ENCODE assay signal across 8 mouse cellular contexts in the genomic region with DNA sequence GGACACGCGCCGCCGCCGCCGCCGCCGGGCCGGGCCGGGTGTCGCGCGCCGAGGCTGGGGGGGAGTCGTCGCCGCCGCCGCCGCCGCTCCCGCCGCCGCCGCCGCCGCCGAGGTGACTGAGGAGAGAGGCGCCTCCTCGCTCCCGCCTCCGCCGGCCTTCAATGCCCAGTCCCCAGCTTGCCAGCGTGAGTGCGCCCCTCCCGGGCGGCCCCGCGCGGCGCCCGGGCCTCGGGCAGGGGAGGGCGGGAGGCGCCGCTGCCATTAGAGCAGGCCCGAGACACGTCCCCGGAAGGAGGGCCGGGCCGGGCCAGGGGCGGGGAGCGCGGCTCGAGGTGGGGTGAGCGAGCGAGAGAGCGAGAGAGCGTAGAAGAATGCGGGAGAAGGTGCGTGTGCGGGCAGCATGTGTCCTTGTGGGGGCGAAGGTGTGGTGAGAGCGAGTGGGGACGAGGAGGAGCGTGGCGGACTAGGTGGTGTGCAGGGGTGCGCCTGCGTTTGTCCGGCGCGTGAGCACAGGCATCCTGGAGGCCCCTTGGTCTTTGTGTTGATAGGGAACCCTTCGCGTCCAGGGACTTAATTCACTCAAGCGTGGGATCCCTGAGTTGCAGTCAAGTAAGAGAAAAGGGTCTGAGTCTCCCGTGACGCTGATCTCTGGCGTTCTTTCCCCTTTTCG. TPM values are rescaled to one million over a fixed set of nuclear protein-coding genes. Genes with fewer than 3 reads are reported as not detected.
DNase-seq lines count a peak whose midpoint lies in the region; ATAC-seq and TF ChIP-seq lines count a peak whose summit lies in the region.

No protein-coding gene starts in this region.

- no peak; the same call in 1 of the 2 replicates for TF ChIP-seq RAD21 in CH12.LX (IDR thresholded peaks at IDR 0.05; ENCODE audit: low read depth, low read length)

- peaks cover 0 to 29% of the 10 kb centered on the region in 2 experiments for H3K36me3 ChIP-seq in CH12.LX (replicated peaks in 1 of 2; ENCODE audit: control insufficient read depth in 1 of 2, insufficient read depth in 1 of 2, low read length in 1 of 2)
- H3K36me3 ChIP-seq in forebrain, embryonic 13.5 days (ENCODE audit: poor library complexity, severe bottlenecking), result no peaks in the 10 kb centered on the region
- no peaks in the 10 kb centered on the region for H3K36me3 ChIP-seq in neural tube, embryonic 14.5 days (ENCODE audit: control insufficient read depth, insufficient read depth, low read length)
- H3K36me3 ChIP-seq in testis, adult 2 months (ENCODE audit: control insufficient read depth, insufficient read depth, low read length), result no peaks in the 10 kb centered on the region

- H3K9me3 ChIP-seq in CH12.LX (replicated peaks; ENCODE audit: low read length), result peaks cover 3% of the 10 kb centered on the region
- H3K9me3 ChIP-seq in forebrain, embryonic 13.5 days (replicated peaks), result no peaks in the 10 kb centered on the region
- no peaks in the 10 kb centered on the region for H3K9me3 ChIP-seq in neural tube, embryonic 14.5 days (ENCODE audit: control insufficient read depth, low read length)

- DNase-seq in CH12.LX (ENCODE audit: extremely low read depth), result peak; percentile 47
- DNase-seq in heart, postnatal 14 days, result peak; percentile 84 to 85
- DNase-seq in layer of hippocampus, adult 18-20 months (ENCODE audit: low spot score in 2 of 2), result peak; percentile 50 to 59
- peak; percentile 80 for DNase-seq in lung, adult 2 months

- in situ Hi-C loops in CH12.LX (cut with MboI; ENCODE audit: low pct_ligation_motif_present, low pct_unique_long_range_greater_than_20kb, low sequenced_read_pairs), result no loop called here

- WGBS in forebrain, embryonic 13.5 days, result under 1% methylated on average over 35 of the region's 79 CpGs
- under 1% methylated on average over 77 of the region's 79 CpGs for WGBS in lung, adult 2 months
- WGBS in neural tube, embryonic 14.5 days, result under 1% methylated on average over 54 of the region's 79 CpGs

- peak overlapping the region; percentile 94 for H3K27ac ChIP-seq in CH12.LX (ENCODE audit: insufficient read depth, low read depth)
- peak overlapping the region; percentile 92 for H3K27ac ChIP-seq in forebrain, embryonic 13.5 days
- H3K27ac ChIP-seq in neural tube, embryonic 14.5 days (ENCODE audit: low read depth, low read length), result peak overlapping the region; percentile 92
- H3K27ac ChIP-seq in testis, adult 2 months (ENCODE audit: control insufficient read depth, insufficient read depth, low read depth, low read length), result peak overlapping the region; percentile 88

- TF ChIP-seq EP300 in CH12.LX (IDR thresholded peaks at IDR 0.05; ENCODE audit: low read length), result no peak

- H3K79me2 ChIP-seq in CH12.LX (replicated peaks; ENCODE audit: control insufficient read depth, extremely low read depth, insufficient read depth, poor library complexity, severe bottlenecking), result peaks cover 51% of the 10 kb centered on the region

- H3K9ac ChIP-seq in CH12.LX (ENCODE audit: insufficient read depth, low read depth), result peak overlapping the region; percentile 94
- peak overlapping the region; percentile 95 for H3K9ac ChIP-seq in forebrain, embryonic 13.5 days
- H3K9ac ChIP-seq in neural tube, embryonic 14.5 days (replicated peaks; ENCODE audit: low read depth, low read length), result peak overlapping the region; percentile 92

- H3K4me3 ChIP-seq in CH12.LX (replicated peaks in 1 of 3; ENCODE audit: low read depth in 2 of 3, low read length in 2 of 3, poor library complexity in 1 of 3), result peak overlapping the region; percentile 87 to 99 (median 95)
- H3K4me3 ChIP-seq in forebrain, embryonic 13.5 days, result peak overlapping the region; percentile 92
- peak overlapping the region; percentile 85 for H3K4me3 ChIP-seq in lung, adult 2 months (replicated peaks; ENCODE audit: extremely low read depth, low read depth, low read length)
- peak overlapping the region; percentile 86 for H3K4me3 ChIP-seq in neural tube, embryonic 14.5 days (ENCODE audit: low read depth, low read length)
- H3K4me3 ChIP-seq in testis, adult 2 months (ENCODE audit: control insufficient read depth, low read depth, low read length), result peak overlapping the region; percentile 91

- peak; percentile 65 for ATAC-seq in cerebellum, adult (ENCODE audit: insufficient number of reproducible peaks, low FRiP score, low TSS enrichment)
- ATAC-seq in forebrain, embryonic 13.5 days, result peak; percentile 84
- ATAC-seq in neural tube, embryonic 14.5 days (ENCODE audit: low read depth), result peak; percentile 88

- H3K4me2 ChIP-seq in CH12.LX (ENCODE audit: insufficient read depth, low read depth, poor library complexity, severe bottlenecking), result no peak overlapping the region
- peak overlapping the region; percentile 75 for H3K4me2 ChIP-seq in forebrain, embryonic 13.5 days
- H3K4me2 ChIP-seq in neural tube, embryonic 14.5 days (ENCODE audit: low read depth, low read length), result peak overlapping the region; percentile 76

- intact Hi-C loops in heart, postnatal 14 days (cut with DNase I), result loop anchor here (2.0 to 5.0 kb wide), 2 partner anchors 14 to 78 kb away; a partner anchor contains a TSS

- no peaks in the 10 kb centered on the region for H3K27me3 ChIP-seq in CH12.LX (replicated peaks)
- H3K27me3 ChIP-seq in forebrain, embryonic 13.5 days, result no peaks in the 10 kb centered on the region
- H3K27me3 ChIP-seq in neural tube, embryonic 14.5 days (ENCODE audit: control insufficient read depth, insufficient read depth, low read length), result no peaks in the 10 kb centered on the region
- H3K27me3 ChIP-seq in testis, adult 2 months (ENCODE audit: control insufficient read depth, insufficient read depth, low read length), result no peaks in the 10 kb centered on the region

- H3K4me1 ChIP-seq in CH12.LX (ENCODE audit: control insufficient read depth in 1 of 2, insufficient read depth in 2 of 2), result peaks cover 10 to 41% of the 10 kb centered on the region in 2 experiments
- H3K4me1 ChIP-seq in forebrain, embryonic 13.5 days, result peaks cover 29% of the 10 kb centered on the region
- peaks cover 22% of the 10 kb centered on the region for H3K4me1 ChIP-seq in lung, adult 2 months (ENCODE audit: control insufficient read depth, insufficient read depth, low read length)
- H3K4me1 ChIP-seq in neural tube, embryonic 14.5 days (ENCODE audit: control insufficient read depth, insufficient read depth, low read length), result peaks cover 22% of the 10 kb centered on the region
- peaks cover 19% of the 10 kb centered on the region for H3K4me1 ChIP-seq in testis, adult 2 months (ENCODE audit: control insufficient read depth, insufficient read depth, low read length)

- no peak; the same call in 1 of the 2 replicates for TF ChIP-seq POLR2A in CH12.LX (IDR thresholded peaks at IDR 0.05; ENCODE audit: low read depth, low read length)
- peak; percentile 67; the same call in 1 of the 2 replicates for TF ChIP-seq POLR2A in lung, adult 2 months (IDR thresholded peaks at IDR 0.05; ENCODE audit: borderline replicate concordance, extremely low read depth, low read depth, low read length)
- TF ChIP-seq POLR2A in testis, adult 2 months (IDR thresholded peaks at IDR 0.05; ENCODE audit: control insufficient read depth, low read depth, low read length), result peak; percentile 41; the same call in 1 of the 2 replicates

- TF ChIP-seq CTCF in CH12.LX (conservative IDR thresholded peaks at IDR 0.05 in 1 of 2, IDR thresholded peaks at IDR 0.05 in 1 of 2; ENCODE audit: low read depth in 2 of 2, low read length in 2 of 2), result peak in 1 of 2 experiments; percentile 1; a peak in 1 of 4 replicates
- TF ChIP-seq CTCF in lung, adult 2 months (IDR thresholded peaks at IDR 0.05; ENCODE audit: insufficient read depth, low read length), result no peak
- no peak for TF ChIP-seq CTCF in testis, adult 2 months (IDR thresholded peaks at IDR 0.05; ENCODE audit: control insufficient read depth, insufficient read depth, insufficient replicate concordance, low read depth, low read length)

- dilution Hi-C loops in CH12.LX (cut with MboI; ENCODE audit: extremely low pct_ligation_motif_present, extremely low pct_unique_long_range_greater_than_20kb, low sequenced_read_pairs), result no loop called here

TF ChIP-seq in CH12.LX, 34 proteins besides CTCF, POLR2A, EP300 and RAD21 (continues in another document):
- TF ChIP-seq MAZ (IDR thresholded peaks at IDR 0.05; ENCODE audit: low read depth, low read length) (0 out of 2 replicates have a peak, but pooled peaks have one; percentile 63), MYC (IDR thresholded peaks at IDR 0.05; ENCODE audit: low read depth, low read length) (peak; percentile 49; the same call in 1 of the 2 replicates), UBTF (IDR thresholded peaks at IDR 0.05; ENCODE audit: low read depth, low read length) (peak; percentile 96; the same call in 1 of the 2 replicates), IRF4 (IDR thresholded peaks at IDR 0.05; ENCODE audit: low read depth, low read length) (peak; percentile 36; the same call in 1 of the 2 replicates), ZNF384 (IDR thresholded peaks at IDR 0.05; ENCODE audit: low read depth, low read length) (no peak), USF1 (IDR thresholded peaks at IDR 0.05; ENCODE audit: low read depth, low read length) (no peak), E2F4 (IDR thresholded peaks at IDR 0.05; ENCODE audit: insufficient replicate concordance, low read depth, low read length) (no peak), ETS1 (conservative IDR thresholded peaks at IDR 0.05; ENCODE audit: low read depth, low read length) (no peak), NELFE (IDR thresholded peaks at IDR 0.05; ENCODE audit: low read depth, low read length) (peak; percentile 9; the same call in 1 of the 2 replicates), ZC3H11A (IDR thresholded peaks at IDR 0.05; ENCODE audit: low read depth, low read length) (no peak), USF2 (conservative IDR thresholded peaks at IDR 0.05; ENCODE audit: low read depth, low read length) (no peak), ELF1 (IDR thresholded peaks at IDR 0.05; ENCODE audit: low read depth, low read length) (peak; percentile 72), KAT2A (IDR thresholded peaks at IDR 0.05; ENCODE audit: insufficient replicate concordance, low read length) (no peak), POLR2AphosphoS2 (IDR thresholded peaks at IDR 0.05; ENCODE audit: low read depth, low read length) (no peak), MEF2A (IDR thresholded peaks at IDR 0.05; ENCODE audit: borderline replicate concordance, low read depth, low read length) (peak; percentile 35; the same call in 1 of the 2 replicates), NRF1 (IDR thresholded peaks at IDR 0.05; ENCODE audit: low read depth, low read length) (peak; percentile 58)

RNA-seq across cellular contexts. Expression of a gene that starts 9.5 kb away (rescaled TPM):
- total RNA-seq in CH12.LX (2012; rRNA removed), result 113 and 163 TPM in 2 replicates
- 415 and 493 TPM in 2 replicates for total RNA-seq in CH12.LX (2014; rRNA removed)
- polyA plus RNA-seq in CH12.LX (2012; ENCODE audit: insufficient read length, low read depth), result 327 and 467 TPM in 2 replicates
- 358 and 389 TPM in 2 replicates for polyA plus RNA-seq in forebrain, embryonic 13.5 days (2015; fragmentation: Nextera tagmentation; extraction: Ambion mirVana)
- 100 to 1,000 TPM; 212 to 215 TPM for total RNA-seq in heart, postnatal 14 days (2021)
- 100 to 1,000 TPM; 142 to 143 TPM for total RNA-seq in layer of hippocampus, adult 18-20 months (2021)
- polyA plus RNA-seq in lung, adult 2 months (2012; rRNA removed), result 40.3 and 50.2 TPM in 2 replicates
- polyA plus RNA-seq in neural tube, embryonic 14.5 days (2014; fragmentation: Nextera tagmentation; extraction: Ambion mirVana), result 163 and 234 TPM in 2 replicates
- 39.9 and 48.8 TPM in 2 replicates for polyA plus RNA-seq in testis, adult 2 months (2012; rRNA removed)

Comparison
In these comparisons a context has a peak if more than half of its experiments do, and no peak if none do; other contexts are left out.
1. Peak in every context shown above with its lines: DNase-seq, ATAC-seq, H3K4me3 ChIP-seq and H3K27ac ChIP-seq.